Mouse (Mus musculus): ENCODE results near the gene 2700049A03Rik. TPM values are rescaled to one million over a fixed set of nuclear protein-coding genes. Genes with fewer than 3 reads are reported as not detected.

The 2700049A03Rik gene
- polyA plus RNA-seq, 1 experiment from 2014 or later = 8.0 TPM

- Histone ChIP-seq H3K9me3 (replicated peaks) (no peaks in the 10 kb centered on the region), H3K4me2 (no peak overlapping the region), H3K9ac (no peak overlapping the region), H3K36me3 (no peaks in the 10 kb centered on the region), H3K27me3 (replicated peaks) (no peaks in the 10 kb centered on the region), H3K27ac (no peak overlapping the region), H3K4me1 (no peaks in the 10 kb centered on the region), H3K4me3 (no peak overlapping the region)
- WGBS (ENCODE audit: insufficient replicate concordance) = 64% methylated on average over 8 of the region's 8 CpGs
- ATAC-seq = no peak
These were observed 139.4 kb downstream of the 2700049A03Rik start for GRCm38 (mm10) chr12:71275906-71276595.

GRCm38 (mm10) chr12:71279521-71280262, 143.0 kb downstream of the 2700049A03Rik start:
- WGBS (ENCODE audit: insufficient replicate concordance) = 67% methylated on average over 12 of the region's 12 CpGs
- ATAC-seq = no peak
- H3K4me1 ChIP-seq = no peaks in the 10 kb centered on the region
- H3K27me3 ChIP-seq (replicated peaks) = no peaks in the 10 kb centered on the region
- H3K9me3 ChIP-seq (replicated peaks) = no peaks in the 10 kb centered on the region
- H3K9ac ChIP-seq = no peak overlapping the region
- no peaks in the 10 kb centered on the region for H3K36me3 ChIP-seq
- H3K4me3 ChIP-seq = no peak overlapping the region
- no peak overlapping the region for H3K4me2 ChIP-seq
- no peak overlapping the region for H3K27ac ChIP-seq

DNA sequence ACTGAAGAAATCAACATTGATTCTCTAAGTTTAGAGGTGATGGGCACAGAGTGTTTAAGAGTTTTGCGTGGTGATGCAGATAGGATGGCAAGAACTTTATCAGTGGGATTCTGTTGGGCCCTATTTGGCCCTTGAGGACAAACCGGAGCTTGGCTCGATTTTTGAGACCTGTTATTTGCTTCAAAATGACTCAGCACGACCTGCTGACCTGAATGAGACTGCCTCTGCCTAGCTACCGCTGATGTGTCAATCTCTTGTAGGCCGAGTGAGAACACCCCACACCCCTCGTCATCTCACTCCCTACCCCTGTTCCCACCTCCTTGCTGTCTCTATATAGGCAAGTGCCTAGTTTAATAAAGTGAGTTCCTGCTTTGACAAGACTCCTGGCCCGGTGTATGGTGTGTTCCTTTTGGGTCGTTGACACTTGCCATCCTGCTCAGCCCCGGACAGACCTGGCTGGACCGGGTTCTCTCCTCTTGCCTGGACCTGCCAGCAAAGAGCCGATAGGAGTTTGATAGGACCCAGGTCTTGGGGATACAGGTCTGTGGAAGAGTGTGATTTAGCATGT, 144.6 kb downstream of the 2700049A03Rik start:
- H3K27ac ChIP-seq = no peak overlapping the region
- no peak overlapping the region for H3K4me2 ChIP-seq
- H3K9ac ChIP-seq = no peak overlapping the region
- H3K9me3 ChIP-seq (replicated peaks) = no peaks in the 10 kb centered on the region
- no peaks in the 10 kb centered on the region for H3K4me1 ChIP-seq
- ATAC-seq = no peak
- no peak overlapping the region for H3K4me3 ChIP-seq
- H3K27me3 ChIP-seq (replicated peaks) = no peaks in the 10 kb centered on the region
- H3K36me3 ChIP-seq = no peaks in the 10 kb centered on the region
- 66% methylated on average over 12 of the region's 12 CpGs for whole genome bisulfite sequencing (ENCODE audit: insufficient replicate concordance)

DNA sequence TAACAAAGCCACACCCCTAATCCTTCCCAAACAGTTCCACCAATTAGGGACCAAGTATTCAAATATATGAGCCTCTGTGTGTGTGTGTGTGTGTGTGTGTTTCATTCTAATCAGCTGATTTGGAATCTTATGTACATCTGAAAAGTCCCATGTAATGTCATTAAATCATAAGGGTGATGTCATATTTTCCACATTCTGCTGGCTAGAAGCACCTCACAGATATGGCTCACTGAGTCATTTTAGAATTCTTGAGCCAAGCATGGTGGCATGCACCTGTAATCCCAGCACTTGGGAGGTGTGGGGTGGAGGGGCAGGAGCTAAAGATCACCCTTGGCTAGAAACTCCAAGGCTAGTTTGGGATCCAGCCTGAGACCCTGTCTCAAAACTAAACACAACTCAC, 148.8 kb downstream of the 2700049A03Rik start:
- ATAC-seq = no peak
- no peak overlapping the region for H3K4me3 ChIP-seq

GRCm38 (mm10) chr12:71290460-71290859, 153.8 kb downstream of the 2700049A03Rik start:
- H3K27me3 ChIP-seq (replicated peaks) = no peaks in the 10 kb centered on the region
- no peaks in the 10 kb centered on the region for H3K9me3 ChIP-seq (replicated peaks)
- no peak overlapping the region for H3K4me3 ChIP-seq
- H3K4me2 ChIP-seq = no peak overlapping the region
- H3K4me1 ChIP-seq = peaks cover 14% of the 10 kb centered on the region
- no peak for ATAC-seq
- no peak overlapping the region for H3K27ac ChIP-seq
- H3K36me3 ChIP-seq = no peaks in the 10 kb centered on the region
- H3K9ac ChIP-seq = no peak overlapping the region
- 49% methylated on average over 2 of the region's 2 CpGs for WGBS (ENCODE audit: insufficient replicate concordance)

More for the DNA sequence above, 148.8 kb downstream of the 2700049A03Rik start:
- Histone ChIP-seq H3K4me1 (no peaks in the 10 kb centered on the region), H3K27me3 (replicated peaks) (no peaks in the 10 kb centered on the region), H3K9ac (no peak overlapping the region), H3K36me3 (no peaks in the 10 kb centered on the region), H3K27ac (no peak overlapping the region), H3K9me3 (replicated peaks) (no peaks in the 10 kb centered on the region), H3K4me2 (no peak overlapping the region)

Other genes starting within 250 kb of the 2700049A03Rik start
- 130 and 134 TPM in 2 replicates for gene Actr10, start 199.0 kb upstream of the 2700049A03Rik start, polyA plus RNA-seq (2016; fragmentation: Nextera tagmentation; extraction: Ambion mirVana)
- 468 and 481 TPM in 2 replicates for gene Psma3, start 162.2 kb upstream of the 2700049A03Rik start, polyA plus RNA-seq (2016; fragmentation: Nextera tagmentation; extraction: Ambion mirVana)
- 23.4 and 24.1 TPM in 2 replicates for gene Arid4a, start 120.9 kb upstream of the 2700049A03Rik start, polyA plus RNA-seq (2016; fragmentation: Nextera tagmentation; extraction: Ambion mirVana)
- gene Tomm20l, start 25.4 kb upstream of the 2700049A03Rik start, polyA plus RNA-seq (2016; fragmentation: Nextera tagmentation; extraction: Ambion mirVana) = not detected in 2 replicates
- 77.2 and 84.2 TPM in 2 replicates for gene Timm9, start 164 bp upstream of the 2700049A03Rik start, polyA plus RNA-seq (2016; fragmentation: Nextera tagmentation; extraction: Ambion mirVana)
- 3.4 and 4.1 TPM in 2 replicates for gene Dact1, start 173.0 kb downstream of the 2700049A03Rik start, polyA plus RNA-seq (2016; fragmentation: Nextera tagmentation; extraction: Ambion mirVana)